Mouse (Mus musculus) brain, embryonic 14.5 days (tissue): Measurements from ENCODE around the gene Clpb.

ENCODE experiments used
- CTCF ChIP-seq: fragments of 200-500 bp; IDR thresholded peaks from 2 replicates; pipeline ENCODE4 v1.5.1; 2012; ENCODE audit warnings: inconsistent platforms, mild to moderate bottlenecking, moderate library complexity, borderline replicate concordance; ENCODE audit not compliant: insufficient read depth, insufficient read length; ENCODE audit errors: extremely low read depth
- POLR2A ChIP-seq: fragments of 200-500 bp; IDR thresholded peaks from 2 replicates; pipeline ENCODE4 v1.6.1; 2012; ENCODE audit warnings: mild to moderate bottlenecking, inconsistent platforms, borderline replicate concordance; ENCODE audit not compliant: poor library complexity, insufficient read depth, insufficient read length, severe bottlenecking; ENCODE audit errors: extremely low read depth

GRCm38 (mm10) chr7:101733042-101733441, 69.6 kb downstream of the Clpb start:
- no peak for TF ChIP-seq POLR2A
- TF ChIP-seq CTCF, result no peak
